Mouse (Mus musculus) adrenal gland, adult 18-20 months (tissue): ENCODE data around the gene Ipo11. TPM values are rescaled to one million over a fixed set of nuclear protein-coding genes. Genes with fewer than 3 reads are reported as not detected.

ENCODE experiments used
- total RNA-seq, 2 experiments: library from RNA; stranded (reverse); gene quantifications; 1 replicate in 1 of 2; 2 replicates in 1 of 2; pipeline ENCODE4 v1.2.3; 2021

Ipo11 gene
- total RNA-seq, 2 experiments from 2014 or later: 31.9 to 36.7 TPM

Other genes with a start within 250 kb of the Ipo11 start
- gene Dimt1, start 10.2 kb upstream of the Ipo11 start, total RNA-seq: 10 to 100 TPM; 10.7 to 17.2 TPM
- 10 to 100 TPM; 47.3 to 47.9 TPM for gene Kif2a, start 85.2 kb upstream of the Ipo11 start, total RNA-seq